Mouse (Mus musculus): ENCODE data around the gene Evi2.

DNA sequence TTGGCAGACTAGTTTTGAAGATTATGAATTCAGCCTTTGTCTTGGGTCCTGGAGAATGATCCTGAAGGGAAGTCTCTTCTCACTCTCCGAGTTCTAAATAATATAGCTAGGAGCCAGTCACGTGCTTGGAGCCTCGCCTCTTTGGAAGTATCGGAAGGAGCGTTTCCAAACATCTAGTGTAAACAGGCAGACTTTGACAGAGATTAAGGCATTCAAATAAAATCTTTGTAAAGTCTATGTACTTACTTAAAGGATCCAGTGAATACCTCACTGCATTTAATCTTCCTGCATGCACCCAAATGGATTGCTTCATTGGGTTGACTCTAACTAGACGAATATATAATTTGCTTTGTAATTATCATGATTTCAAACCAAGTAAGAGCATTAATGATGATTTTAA, 47.0 kb downstream of the Evi2 start:
- TF ChIP-seq POLR2A (IDR thresholded peaks at IDR 0.05; ENCODE audit: borderline replicate concordance, extremely low read depth, low read depth, low read length) = no peak
- TF ChIP-seq CTCF (IDR thresholded peaks at IDR 0.05; ENCODE audit: insufficient read depth, low read length) = no peak

All from lung, adult 2 months (tissue).